Mouse (Mus musculus) limb, embryonic 14.5 days (tissue): ENCODE results near the gene Zfp580. TPM values are rescaled to one million over a fixed set of nuclear protein-coding genes. Genes with fewer than 3 reads are reported as not detected.
A peak's percentile ranks its signal among the peaks of the same experiment; 100 is the strongest.

ENCODE experiments used
- ATAC-seq: fragments of 200-750 bp; cut with Nextera tagmentation; 2 replicates; pipeline ENCODE4 v1.8.0; 2017; ENCODE audit warnings: low read depth, moderate number of reproducible peaks, moderate TSS enrichment; ENCODE audit not compliant: low FRiP score
- DNase-seq: peaks from one replicate; pipeline ENCODE4 v3.0.0-alpha.2; 2015; ENCODE audit warnings: low spot score
- H3K27ac ChIP-seq: fragments of 300-500 bp; sonication (generic); replicated peaks from 2 replicates; pipeline ENCODE4 v1.5.1; 2014; ENCODE audit warnings: low read depth, mild to moderate bottlenecking, low read length, moderate library complexity, mixed read lengths
- H3K27me3 ChIP-seq: fragments of 300-500 bp; sonication (generic); 2 replicates; pipeline ENCODE4 v1.6.1; 2014; ENCODE audit warnings: low read length, mixed read lengths; ENCODE audit not compliant: control insufficient read depth, insufficient read depth
- H3K36me3 ChIP-seq: fragments of 300-500 bp; sonication (generic); 2 replicates; pipeline ENCODE4 v1.6.1; 2014; ENCODE audit warnings: mild to moderate bottlenecking, low read length, moderate library complexity, mixed read lengths; ENCODE audit not compliant: control insufficient read depth, insufficient read depth
- H3K4me1 ChIP-seq: fragments of 300-500 bp; sonication (generic); 2 replicates; pipeline ENCODE4 v1.6.1; 2014; ENCODE audit warnings: antibody characterized with exemption, low read length, mixed read lengths; ENCODE audit not compliant: control insufficient read depth, insufficient read depth
- H3K4me2 ChIP-seq: fragments of 300-500 bp; sonication (generic); replicated peaks from 2 replicates; pipeline ENCODE4 v1.6.1; 2014; ENCODE audit warnings: low read depth, mild to moderate bottlenecking, low read length, moderate library complexity; ENCODE audit not compliant: severe bottlenecking
- H3K4me3 ChIP-seq: fragments of 300-500 bp; sonication (generic); replicated peaks from 2 replicates; pipeline ENCODE4 v1.5.1; 2014; ENCODE audit warnings: low read length
- H3K9ac ChIP-seq: fragments of 300-500 bp; sonication (generic); 2 replicates; pipeline ENCODE4 v1.6.1; 2014; ENCODE audit warnings: mild to moderate bottlenecking, low read depth, low read length, moderate library complexity; ENCODE audit not compliant: severe bottlenecking
- H3K9me3 ChIP-seq: fragments of 300-500 bp; sonication (generic); 2 replicates; pipeline ENCODE4 v1.6.1; 2016; ENCODE audit warnings: low read length; ENCODE audit not compliant: control insufficient read depth
- POLR2A ChIP-seq: fragments of 200-500 bp; IDR thresholded peaks from 2 replicates; pipeline ENCODE4 v1.8.0; 2012; ENCODE audit warnings: inconsistent platforms, mild to moderate bottlenecking, moderate library complexity, borderline replicate concordance; ENCODE audit not compliant: insufficient read depth, insufficient read length; ENCODE audit errors: extremely low read depth
- WGBS: fragments of 180-500 bp; shearing (Covaris S2); extraction: QIAGEN DNeasy Blood & Tissue Kit; methylation state at CpG from one replicate; pipeline ENCODE4 v1.1.7; 2014; 5-methylcytosine and 5-hydroxymethylcytosine counted together
- polyA plus RNA-seq, 2 experiments: library from polyadenylated mRNA; depleted of rRNA in 1 of 2; stranded (reverse) in 1 of 2; unstranded in 1 of 2; fragments of >200 nt; fragmentation: Nextera tagmentation in 1 of 2; extraction: Ambion mirVana in 1 of 2; gene quantifications; 2 replicates each; pipeline versions ENCODE4 v1.2.1 to v1.2.3; 2012 to 2014

Gene Zfp580
- polyA plus RNA-seq, 2 experiments: 47.5 to 49.7 TPM

DNA sequence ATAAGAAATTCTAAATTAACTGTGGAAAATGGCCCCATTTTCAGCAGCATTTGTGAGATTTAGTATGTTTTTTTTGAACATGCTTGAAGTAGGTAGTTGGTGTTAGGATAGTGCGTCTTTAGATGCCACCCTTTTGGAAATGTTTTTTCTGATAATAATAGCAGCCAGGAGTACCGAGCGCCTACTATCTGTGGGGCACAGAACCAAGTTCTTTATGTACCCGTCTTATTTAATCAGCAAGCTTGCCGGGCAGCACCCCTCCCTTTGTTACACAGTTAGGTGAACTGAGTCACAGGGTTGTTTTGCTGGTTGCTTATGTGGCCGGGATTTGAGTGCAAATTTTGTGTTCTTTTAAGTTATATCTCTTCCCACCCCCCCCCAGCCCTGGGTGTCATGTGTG is 29.9 kb downstream of the Zfp580 start:
- H3K9ac ChIP-seq: peak overlapping the region; percentile 97
- WGBS: 69% methylated on average over 6 of the region's 6 CpGs

GRCm38 (mm10) chr7:5081939-5082338 is 30.6 kb downstream of the Zfp580 start:
- DNase-seq (no peak), ATAC-seq (no peak)
- Histone ChIP-seq H3K4me2 (no peak overlapping the region; the same call in 1 of the 2 replicates), H3K27ac (no peak overlapping the region), H3K36me3 (peaks cover 52% of the 10 kb centered on the region), H3K4me1 (peaks cover 10% of the 10 kb centered on the region; the same call in 1 of the 2 replicates), H3K4me3 (no peak overlapping the region), H3K9me3 (no peaks in the 10 kb centered on the region), H3K9ac (no peak overlapping the region; the same call in 1 of the 2 replicates), H3K27me3 (no peaks in the 10 kb centered on the region)
- no peak for TF ChIP-seq POLR2A
- WGBS: 96% methylated on average over 2 of the region's 2 CpGs

More for the DNA sequence above, 29.9 kb downstream of the Zfp580 start:
- peaks cover 10% of the 10 kb centered on the region; the same call in 1 of the 2 replicates for H3K4me1 ChIP-seq
- H3K27me3 ChIP-seq: no peaks in the 10 kb centered on the region
- peaks cover 54% of the 10 kb centered on the region for H3K36me3 ChIP-seq
- TF ChIP-seq POLR2A: no peak
- DNase-seq (no peak), ATAC-seq (no peak)
- peak overlapping the region; percentile 90; the same call in 1 of the 2 replicates for H3K27ac ChIP-seq
- peak overlapping the region; percentile 99 for H3K4me3 ChIP-seq
- no peaks in the 10 kb centered on the region for H3K9me3 ChIP-seq
- H3K4me2 ChIP-seq: peak overlapping the region; percentile 87

GRCm38 (mm10) chr7:5083325-5084105 is 32.2 kb downstream of the Zfp580 start:
- Histone ChIP-seq H3K9me3 (no peaks in the 10 kb centered on the region), H3K4me3 (no peak overlapping the region), H3K4me2 (no peak overlapping the region), H3K27me3 (no peaks in the 10 kb centered on the region), H3K4me1 (peaks cover 10% of the 10 kb centered on the region; the same call in 1 of the 2 replicates), H3K27ac (no peak overlapping the region), H3K36me3 (peaks cover 42% of the 10 kb centered on the region), H3K9ac (no peak overlapping the region)
- DNase-seq: no peak
- no peak for ATAC-seq
- no peak for TF ChIP-seq POLR2A
- WGBS: 90% methylated on average over 18 of the region's 18 CpGs

DNA sequence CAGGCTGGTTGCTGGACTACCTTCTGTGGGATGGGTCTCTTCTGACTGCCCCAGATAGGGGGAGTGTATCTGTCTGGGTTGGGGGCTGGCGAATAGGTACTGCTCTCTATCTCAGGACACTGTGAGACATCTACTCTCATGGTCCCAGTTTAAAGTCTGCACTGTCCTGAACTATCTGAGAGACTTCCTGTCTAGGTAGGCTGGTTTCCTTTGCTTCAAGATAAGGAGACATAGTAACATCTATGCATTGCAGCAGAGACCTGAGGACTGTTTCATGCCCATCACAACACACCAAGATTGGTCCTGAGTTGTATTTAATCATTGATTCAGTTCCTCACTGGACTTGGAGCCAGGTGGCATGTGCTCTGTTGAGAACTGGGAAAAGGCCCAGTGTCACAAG is 34.2 kb downstream of the Zfp580 start:
- WGBS: 92% methylated on average over 1 of the region's 1 CpGs
- no peak for DNase-seq
- H3K36me3 ChIP-seq: peaks cover 52% of the 10 kb centered on the region

GRCm38 (mm10) chr7:5086921-5087440 is 35.6 kb downstream of the Zfp580 start:
- WGBS: 20% methylated on average over 5 of the region's 5 CpGs
- Histone ChIP-seq H3K4me3 (no peak overlapping the region), H3K27ac (no peak overlapping the region), H3K36me3 (peaks cover 61% of the 10 kb centered on the region), H3K9me3 (no peaks in the 10 kb centered on the region), H3K4me2 (no peak overlapping the region), H3K4me1 (no peaks in the 10 kb centered on the region), H3K27me3 (no peaks in the 10 kb centered on the region), H3K9ac (0 out of 2 replicates have a peak overlapping the region, but pooled peaks have one; percentile 12)
- no peak for DNase-seq
- TF ChIP-seq POLR2A: no peak
- no peak for ATAC-seq

More for the DNA sequence above, 34.2 kb downstream of the Zfp580 start:
- Histone ChIP-seq H3K27me3 (no peaks in the 10 kb centered on the region), H3K4me1 (peaks cover 10% of the 10 kb centered on the region; the same call in 1 of the 2 replicates), H3K4me2 (no peak overlapping the region), H3K9ac (no peak overlapping the region), H3K9me3 (no peaks in the 10 kb centered on the region), H3K27ac (no peak overlapping the region), H3K4me3 (no peak overlapping the region)
- no peak for ATAC-seq
- TF ChIP-seq POLR2A: no peak
